Mouse (Mus musculus): ENCODE measurements at regions not wholly inside any gene's neighbourhood (a gene's known extent, or its start where the extent isn't known, plus 50 kb on each side); places are given as distances from the start of the nearest gene placed in this dataset.

DNA sequence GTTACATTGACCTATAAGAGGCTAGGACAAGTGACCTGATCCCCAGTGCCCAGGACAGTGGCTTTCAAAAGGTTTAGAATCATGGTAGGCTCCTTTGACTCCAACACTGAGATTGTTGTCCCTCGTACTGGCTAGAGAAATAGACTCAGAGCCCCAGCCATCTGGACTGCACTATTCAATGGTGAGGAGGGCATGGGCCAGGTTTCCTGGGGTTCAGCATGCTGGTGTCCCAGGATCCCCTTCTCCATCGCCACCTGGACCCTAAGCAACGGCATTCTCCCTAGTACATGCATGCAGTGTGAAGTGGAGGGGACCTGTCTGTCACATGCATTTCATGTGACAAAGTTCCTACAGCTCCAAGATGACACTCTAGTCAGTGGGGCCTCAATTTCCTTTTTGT lies 243.9 kb downstream of the Matn1 start:
- ATAC-seq (replicated peaks in 1 of 2; ENCODE audit: insufficient read depth in 1 of 2, low FRiP score in 2 of 2, low TSS enrichment in 1 of 2, low read depth in 1 of 2, poor library complexity in 2 of 2, severe bottlenecking in 2 of 2), result no peak

DNA sequence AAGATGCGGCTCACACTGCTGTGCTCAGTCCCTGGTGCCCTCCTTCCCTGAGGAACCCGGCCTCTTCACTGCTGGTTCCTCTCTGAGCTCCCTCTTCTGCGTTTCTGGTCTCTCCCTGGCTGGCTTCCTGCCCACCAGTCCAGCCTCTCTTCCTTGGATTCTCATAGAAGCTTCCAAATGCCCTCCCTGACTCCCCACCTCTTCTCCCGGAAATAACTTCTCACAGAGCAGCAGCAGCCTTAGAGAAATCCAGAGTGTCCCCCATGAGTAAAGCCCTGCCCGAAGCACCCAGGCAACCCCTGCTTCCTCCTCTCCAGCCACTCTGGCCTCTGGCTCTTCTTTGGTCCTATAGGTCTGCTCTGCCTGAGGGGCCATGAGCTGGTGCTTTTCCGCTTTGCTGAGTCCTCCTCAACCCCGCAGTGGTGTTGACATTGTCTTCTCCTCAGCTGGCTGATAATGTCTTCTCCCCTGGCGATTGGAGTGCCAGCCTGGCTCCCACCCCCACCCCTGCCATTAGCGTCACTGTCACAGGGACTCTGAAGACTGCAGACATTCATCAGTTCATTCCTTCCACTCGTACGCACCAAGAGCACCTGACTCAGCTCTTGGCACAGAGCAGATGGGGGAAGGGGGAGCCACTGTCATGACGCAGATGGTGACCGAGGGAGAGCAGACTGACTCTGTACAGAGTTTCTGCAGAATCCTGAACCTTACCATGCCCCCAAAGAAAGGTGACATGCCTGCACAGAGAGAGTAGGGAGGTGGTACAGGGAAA lies 247.1 kb downstream of the Matn1 start:
- ATAC-seq (replicated peaks in 1 of 2; ENCODE audit: insufficient read depth in 1 of 2, low FRiP score in 2 of 2, low TSS enrichment in 1 of 2, low read depth in 1 of 2, poor library complexity in 2 of 2, severe bottlenecking in 2 of 2), result no peak

DNA sequence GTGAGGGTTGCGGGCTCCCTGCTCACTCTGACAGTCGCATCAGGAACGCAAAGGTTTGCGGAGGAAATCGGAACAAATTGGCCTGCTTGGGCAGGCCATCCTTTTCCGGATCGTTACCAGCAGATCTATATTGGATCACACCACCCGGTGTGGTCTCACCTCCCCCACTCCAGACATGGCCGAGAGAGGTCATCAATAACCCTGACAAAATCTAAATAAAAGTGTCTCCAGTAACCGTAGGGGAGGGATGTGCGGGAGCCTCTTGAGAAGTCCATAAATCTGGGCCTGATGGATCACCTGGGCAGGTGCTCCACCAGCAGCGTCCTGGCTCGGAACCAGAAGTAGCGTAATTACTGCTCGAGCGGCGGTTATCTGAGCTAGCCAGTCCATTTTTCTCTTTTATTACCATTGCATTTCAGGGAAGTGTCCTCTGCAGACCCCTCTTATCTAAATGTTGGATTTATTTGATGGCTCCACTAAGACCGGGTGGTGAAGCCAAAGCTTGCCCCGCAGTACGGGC lies 249.8 kb downstream of the Matn1 start:
- no peak for ATAC-seq (replicated peaks in 1 of 2; ENCODE audit: insufficient read depth in 1 of 2, low FRiP score in 2 of 2, low TSS enrichment in 1 of 2, low read depth in 1 of 2, poor library complexity in 2 of 2, severe bottlenecking in 2 of 2)

DNA sequence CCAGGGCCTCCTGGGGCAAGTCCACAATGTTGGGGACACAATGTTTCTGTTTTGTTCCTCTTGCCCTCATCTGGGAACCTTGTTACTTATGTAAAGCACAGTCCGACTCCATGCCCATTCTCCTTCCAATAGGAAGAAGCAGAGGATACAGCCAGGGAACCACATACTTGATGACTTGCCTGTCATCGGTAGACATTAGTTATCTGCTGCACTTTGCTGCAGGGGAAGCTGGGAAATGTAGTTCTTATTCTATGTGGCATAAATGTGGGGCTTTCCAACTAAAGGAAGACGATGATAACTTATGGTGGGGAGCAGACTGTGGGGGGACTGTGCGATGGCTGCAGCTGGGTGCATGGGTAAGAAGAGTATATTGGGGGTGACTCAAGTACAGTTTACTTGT lies 252.0 kb downstream of the Matn1 start:
- ATAC-seq (replicated peaks in 1 of 2; ENCODE audit: insufficient read depth in 1 of 2, low FRiP score in 2 of 2, low TSS enrichment in 1 of 2, low read depth in 1 of 2, poor library complexity in 2 of 2, severe bottlenecking in 2 of 2), result no peak

DNA sequence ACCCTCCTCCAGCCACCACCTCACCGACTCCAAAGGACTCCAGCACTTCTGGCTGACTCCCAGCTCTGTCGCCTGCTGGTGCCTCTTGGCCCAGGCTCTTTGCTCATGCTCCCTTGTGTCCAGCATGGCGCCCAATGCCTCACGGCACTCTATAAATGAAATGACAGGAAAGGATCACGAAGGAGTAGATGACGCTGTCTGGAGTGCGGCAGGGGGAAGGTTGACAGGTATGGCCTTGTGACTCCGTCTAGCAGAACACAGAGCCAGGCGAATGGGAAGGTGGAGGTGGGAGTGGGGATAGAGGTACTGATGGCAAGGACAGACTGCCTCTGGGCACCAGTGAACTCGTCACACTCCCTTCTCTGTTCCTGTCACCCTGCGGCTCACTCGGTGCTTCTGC lies 259.5 kb downstream of the Matn1 start:
- no peak for ATAC-seq (replicated peaks in 1 of 2; ENCODE audit: insufficient read depth in 1 of 2, low FRiP score in 2 of 2, low TSS enrichment in 1 of 2, low read depth in 1 of 2, poor library complexity in 2 of 2, severe bottlenecking in 2 of 2)

DNA sequence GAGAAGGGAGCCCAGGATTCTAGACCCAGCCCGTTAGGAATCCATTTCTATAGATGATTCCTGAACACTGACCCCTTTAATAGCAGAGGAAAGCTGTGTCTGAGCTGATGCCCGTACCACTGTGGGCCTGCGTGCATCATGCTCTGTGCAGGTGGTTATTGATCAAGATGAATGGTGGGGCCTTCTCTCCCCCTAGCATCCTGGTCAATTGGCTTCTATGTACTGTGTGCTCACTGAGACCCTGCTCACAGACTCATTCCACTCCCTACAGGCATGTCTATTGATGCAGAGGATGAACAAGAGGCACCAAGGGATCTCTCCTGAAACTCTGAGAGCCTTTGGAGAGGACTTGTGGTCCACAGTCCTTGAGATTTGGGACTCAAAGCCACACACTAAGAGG lies 260.5 kb downstream of the Matn1 start:
- ATAC-seq (replicated peaks in 1 of 2; ENCODE audit: insufficient read depth in 1 of 2, low FRiP score in 2 of 2, low TSS enrichment in 1 of 2, low read depth in 1 of 2, poor library complexity in 2 of 2, severe bottlenecking in 2 of 2), result no peak

DNA sequence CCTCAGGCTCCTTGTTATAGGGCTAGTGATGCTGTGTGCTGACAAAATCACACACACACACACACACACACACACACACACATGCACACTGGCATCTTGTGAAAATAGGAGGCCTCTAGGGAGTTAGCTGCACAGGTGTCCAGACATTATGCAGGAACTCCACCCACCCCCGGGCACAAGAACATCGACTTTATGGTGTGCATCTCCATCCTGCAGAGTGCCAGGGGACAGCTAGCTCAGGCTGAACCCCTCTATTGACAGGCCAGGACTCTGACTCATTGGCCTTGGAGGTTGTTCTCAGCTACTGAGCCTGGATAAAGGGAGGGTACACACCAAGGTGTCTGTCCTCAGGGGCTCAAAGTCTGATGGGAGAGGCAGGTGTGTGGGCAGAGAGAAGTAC lies 260.9 kb downstream of the Matn1 start:
- ATAC-seq (replicated peaks in 1 of 2; ENCODE audit: insufficient read depth in 1 of 2, low FRiP score in 2 of 2, low TSS enrichment in 1 of 2, low read depth in 1 of 2, poor library complexity in 2 of 2, severe bottlenecking in 2 of 2), result no peak

DNA sequence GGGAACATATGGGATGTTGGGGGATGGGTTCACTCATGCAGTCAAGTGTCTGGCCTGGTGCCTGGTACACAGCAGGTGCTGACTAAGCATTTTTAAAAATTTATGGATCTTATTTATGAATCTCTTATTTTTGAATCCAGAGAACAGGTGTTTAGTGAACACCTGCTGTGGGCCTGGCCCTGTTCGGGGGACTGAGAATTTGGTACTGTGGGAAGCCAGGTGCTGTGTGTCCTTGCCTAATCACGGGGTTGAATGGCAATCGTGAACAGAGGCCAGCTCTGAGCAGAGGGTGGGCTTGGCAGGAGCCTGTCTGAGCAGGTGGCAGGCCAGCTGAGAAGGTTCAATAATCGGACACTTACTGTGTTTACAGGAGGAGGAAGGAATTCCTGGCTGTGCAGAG lies 261.5 kb downstream of the Matn1 start:
- ATAC-seq (replicated peaks in 1 of 2; ENCODE audit: insufficient read depth in 1 of 2, low FRiP score in 2 of 2, low TSS enrichment in 1 of 2, low read depth in 1 of 2, poor library complexity in 2 of 2, severe bottlenecking in 2 of 2), result no peak

DNA sequence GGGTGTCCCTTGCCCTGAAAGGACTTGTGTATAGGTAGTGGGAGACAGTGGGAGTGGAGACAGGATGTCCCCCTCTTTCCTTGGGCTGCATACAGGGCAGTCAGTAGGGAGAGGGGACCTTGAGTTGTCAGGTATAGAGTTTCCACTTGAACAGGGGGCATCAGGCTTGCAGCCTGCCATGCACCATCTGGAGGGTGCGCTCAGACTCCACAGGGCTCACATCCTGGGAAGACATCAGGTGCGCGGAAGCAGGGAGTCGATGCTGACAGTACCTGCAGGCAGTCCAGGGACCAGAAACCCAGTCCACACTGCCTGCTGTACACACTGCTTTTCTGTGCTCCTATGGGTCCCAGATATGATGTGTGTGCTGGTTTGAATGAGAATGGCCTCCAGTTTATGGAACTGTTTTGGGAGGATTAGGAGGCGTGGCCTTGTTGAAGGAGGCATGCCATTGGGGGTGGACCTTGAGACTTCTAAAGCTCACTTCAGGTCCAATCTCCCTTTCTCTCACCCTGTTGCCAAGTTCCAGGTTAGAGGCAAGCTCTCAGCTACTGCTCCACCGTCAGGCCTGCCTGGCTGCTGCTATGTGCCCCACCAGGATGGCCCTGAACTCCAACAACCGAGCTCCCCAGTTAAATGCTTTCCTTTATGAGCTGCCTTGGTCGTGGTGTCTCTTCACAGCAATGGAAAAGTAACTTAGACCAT lies 262.1 kb downstream of the Matn1 start:
- no peak for ATAC-seq (replicated peaks in 1 of 2; ENCODE audit: insufficient read depth in 1 of 2, low FRiP score in 2 of 2, low TSS enrichment in 1 of 2, low read depth in 1 of 2, poor library complexity in 2 of 2, severe bottlenecking in 2 of 2)

DNA sequence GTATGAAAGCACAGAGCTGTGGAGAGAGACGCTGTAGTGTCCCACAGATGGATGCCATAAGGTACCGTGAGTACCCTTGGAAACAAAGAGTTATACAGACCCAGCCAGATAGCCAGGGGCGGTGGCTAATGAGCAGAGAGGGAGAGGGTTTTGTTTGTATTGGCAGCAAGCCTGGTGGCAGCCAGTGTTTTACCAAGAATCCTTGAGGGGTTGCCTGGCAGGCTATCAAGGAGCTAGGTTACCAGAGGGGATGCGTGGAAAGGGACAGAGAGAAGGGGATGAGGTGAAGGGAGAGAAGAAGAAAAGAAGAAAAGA lies 262.7 kb downstream of the Matn1 start:
- no peak for ATAC-seq (replicated peaks in 1 of 2; ENCODE audit: insufficient read depth in 1 of 2, low FRiP score in 2 of 2, low TSS enrichment in 1 of 2, low read depth in 1 of 2, poor library complexity in 2 of 2, severe bottlenecking in 2 of 2)

DNA sequence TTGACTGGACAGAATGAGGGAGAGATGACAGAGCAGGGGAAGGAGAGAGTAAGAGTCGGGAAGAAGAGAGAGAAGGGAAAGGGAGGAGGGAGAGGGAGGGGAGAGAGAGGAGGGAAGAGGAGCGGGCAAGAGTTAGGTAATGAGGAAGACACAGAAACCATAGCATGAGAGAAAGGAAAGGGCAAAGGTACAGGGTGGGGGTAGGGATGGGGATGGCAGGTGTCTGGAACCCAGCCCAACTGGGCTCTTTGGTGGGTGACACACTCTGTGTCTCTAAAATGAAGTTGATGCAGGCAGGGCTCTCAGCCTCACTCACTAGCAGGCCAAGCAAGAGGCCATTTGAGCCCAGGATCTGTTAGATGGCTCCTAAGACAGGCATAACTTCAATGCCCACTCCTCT lies 263.1 kb downstream of the Matn1 start:
- no peak for ATAC-seq (replicated peaks in 1 of 2; ENCODE audit: insufficient read depth in 1 of 2, low FRiP score in 2 of 2, low TSS enrichment in 1 of 2, low read depth in 1 of 2, poor library complexity in 2 of 2, severe bottlenecking in 2 of 2)

DNA sequence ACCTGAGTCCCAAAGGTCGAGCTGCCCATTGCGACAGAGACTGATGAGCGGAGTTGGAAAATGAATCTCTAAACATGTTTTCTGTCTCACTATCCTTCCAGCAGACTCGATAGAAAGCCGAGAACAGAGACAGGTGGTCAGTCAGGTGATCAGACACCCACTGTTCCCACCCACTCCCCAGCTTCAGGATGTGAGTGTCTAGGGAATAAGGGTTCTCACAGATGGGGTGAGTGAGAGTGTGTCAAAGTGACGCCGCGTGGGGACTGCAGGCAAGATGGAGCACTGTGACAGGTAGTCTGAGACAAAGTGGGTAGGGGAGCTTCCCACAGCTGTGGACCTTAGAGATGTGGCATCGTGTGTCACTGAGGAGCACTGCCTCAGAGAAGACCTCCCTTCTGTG lies 264.0 kb downstream of the Matn1 start:
- ATAC-seq (replicated peaks in 1 of 2; ENCODE audit: insufficient read depth in 1 of 2, low FRiP score in 2 of 2, low TSS enrichment in 1 of 2, low read depth in 1 of 2, poor library complexity in 2 of 2, severe bottlenecking in 2 of 2), result no peak

DNA sequence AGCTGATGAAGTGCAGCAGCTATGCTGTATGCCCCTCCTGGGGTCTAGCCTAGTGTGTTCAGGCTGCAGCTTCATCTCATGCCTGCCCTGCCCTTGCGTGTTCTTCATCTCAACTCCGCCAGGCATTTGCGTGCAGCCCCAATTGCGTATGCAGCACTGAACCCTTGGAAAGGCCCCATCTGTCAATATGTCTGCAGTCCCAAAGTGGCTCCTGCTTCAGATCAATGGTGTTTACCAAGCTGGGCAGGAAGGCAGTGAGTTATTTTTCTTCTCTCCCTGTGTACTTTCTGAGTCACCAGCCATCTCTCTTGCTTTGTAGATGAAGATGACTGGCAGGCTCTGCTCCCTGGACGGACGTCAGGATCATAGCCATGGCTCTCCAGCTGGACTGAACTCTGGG lies 264.5 kb downstream of the Matn1 start:
- no peak for ATAC-seq (replicated peaks in 1 of 2; ENCODE audit: insufficient read depth in 1 of 2, low FRiP score in 2 of 2, low TSS enrichment in 1 of 2, low read depth in 1 of 2, poor library complexity in 2 of 2, severe bottlenecking in 2 of 2)

DNA sequence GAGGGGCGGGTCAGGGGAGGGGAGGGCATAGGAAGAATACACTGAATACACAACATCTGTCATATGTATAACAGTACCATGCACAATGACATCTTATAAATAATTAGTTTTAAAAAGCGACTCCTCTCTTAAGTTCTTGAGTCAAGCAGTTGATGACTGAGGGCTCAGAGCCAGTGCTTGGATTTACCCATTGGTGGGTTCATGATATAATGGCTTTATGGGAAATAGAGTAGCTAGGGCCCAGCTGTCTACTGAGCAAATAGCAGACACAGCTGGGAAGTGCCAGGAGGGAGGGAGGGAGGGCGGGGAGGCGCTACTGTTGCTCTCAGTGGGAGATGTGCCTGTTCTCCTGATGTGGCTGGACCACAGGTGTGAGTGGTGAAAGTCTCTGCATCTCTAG lies 268.5 kb downstream of the Matn1 start:
- no peak for ATAC-seq (replicated peaks in 1 of 2; ENCODE audit: insufficient read depth in 1 of 2, low FRiP score in 2 of 2, low TSS enrichment in 1 of 2, low read depth in 1 of 2, poor library complexity in 2 of 2, severe bottlenecking in 2 of 2)

DNA sequence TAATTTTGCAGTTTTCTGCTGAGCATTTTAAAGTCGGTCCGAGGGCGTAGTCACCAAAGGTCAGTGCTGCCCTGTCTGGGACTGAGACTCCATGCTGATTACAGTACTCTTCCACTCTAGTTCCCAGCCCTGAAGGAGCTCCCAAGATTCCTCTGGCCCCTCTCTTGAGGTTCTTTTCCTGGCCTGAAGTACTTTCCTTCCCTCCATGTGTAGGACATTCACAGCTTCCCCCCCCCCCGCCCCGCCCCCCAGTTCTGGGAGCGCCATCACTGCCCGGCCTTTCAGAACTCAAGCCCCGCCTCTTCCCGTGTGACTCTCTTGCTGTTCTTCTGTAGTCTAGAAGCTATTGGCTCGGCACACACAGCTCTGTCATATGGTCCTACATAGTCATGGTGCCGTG lies 271.5 kb downstream of the Matn1 start:
- no peak for ATAC-seq (replicated peaks in 1 of 2; ENCODE audit: insufficient read depth in 1 of 2, low FRiP score in 2 of 2, low TSS enrichment in 1 of 2, low read depth in 1 of 2, poor library complexity in 2 of 2, severe bottlenecking in 2 of 2)

DNA sequence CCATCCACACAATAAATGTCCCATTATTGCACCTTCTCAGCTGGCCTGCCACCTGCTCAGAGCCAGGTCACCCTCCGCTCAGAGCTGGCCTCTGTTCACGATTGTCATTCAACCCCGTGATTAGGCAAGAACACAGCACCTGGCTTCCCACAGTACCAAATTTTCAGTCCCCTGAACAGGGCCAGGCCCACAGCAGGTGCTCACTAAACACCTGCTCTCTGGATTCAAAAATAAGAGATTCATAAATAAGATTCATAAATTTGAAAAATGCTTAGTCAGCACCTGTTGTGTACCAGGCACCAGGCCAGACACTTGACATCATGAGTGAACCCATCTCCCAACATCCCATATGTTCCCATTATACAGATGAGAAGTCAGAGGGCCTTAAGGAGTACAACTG lies 272.2 kb downstream of the Matn1 start:
- no peak for ATAC-seq (replicated peaks in 1 of 2; ENCODE audit: insufficient read depth in 1 of 2, low FRiP score in 2 of 2, low TSS enrichment in 1 of 2, low read depth in 1 of 2, poor library complexity in 2 of 2, severe bottlenecking in 2 of 2)

DNA sequence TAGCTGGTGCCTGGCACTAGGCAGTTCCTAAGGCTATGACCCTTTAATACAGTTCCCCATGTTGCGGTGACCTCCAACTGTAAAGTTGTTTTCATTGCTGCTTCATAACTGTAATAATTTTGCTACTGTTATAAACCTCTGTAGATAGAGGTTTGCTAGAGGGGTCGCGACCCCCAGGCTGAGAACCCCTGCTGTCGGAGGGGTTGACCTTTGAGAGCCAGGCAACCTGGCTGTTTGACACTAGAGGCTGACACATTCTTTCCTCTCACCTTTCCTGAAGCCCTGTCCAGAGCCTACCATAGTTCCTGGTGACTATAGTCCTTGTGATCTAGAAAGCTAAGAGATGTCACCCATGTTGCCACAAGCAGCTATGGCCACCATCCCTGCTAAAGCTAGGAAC lies 272.9 kb downstream of the Matn1 start:
- ATAC-seq (replicated peaks in 1 of 2; ENCODE audit: insufficient read depth in 1 of 2, low FRiP score in 2 of 2, low TSS enrichment in 1 of 2, low read depth in 1 of 2, poor library complexity in 2 of 2, severe bottlenecking in 2 of 2), result no peak

DNA sequence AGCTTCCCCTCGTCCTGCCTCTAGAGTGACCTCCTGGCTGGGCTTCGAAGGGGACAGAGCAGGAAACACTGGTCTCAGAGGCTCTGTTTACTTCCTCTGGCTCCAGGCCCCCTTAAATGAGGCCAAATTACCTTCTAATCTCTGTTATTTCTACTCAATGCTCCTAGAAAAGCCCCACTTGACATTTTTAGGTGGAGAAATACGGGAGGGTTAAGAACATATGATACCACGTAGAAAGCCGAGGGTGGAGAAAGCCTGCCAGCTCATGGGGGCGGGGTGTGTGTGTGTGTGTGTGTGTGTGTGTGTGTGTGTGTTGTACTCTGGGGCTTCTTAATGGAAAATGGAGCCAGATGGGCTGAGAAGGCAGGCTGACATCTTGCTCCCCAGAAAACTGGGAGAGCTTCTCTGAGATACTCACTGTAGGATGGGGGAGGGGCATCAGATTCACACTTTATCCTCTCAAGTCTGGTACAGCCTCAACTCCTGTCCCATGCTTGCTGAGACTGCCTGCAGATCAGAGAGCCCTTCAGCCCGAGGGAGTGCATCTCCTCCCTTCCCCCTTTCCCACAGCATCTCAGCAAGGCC lies 273.5 kb downstream of the Matn1 start:
- ATAC-seq (replicated peaks in 1 of 2; ENCODE audit: insufficient read depth in 1 of 2, low FRiP score in 2 of 2, low TSS enrichment in 1 of 2, low read depth in 1 of 2, poor library complexity in 2 of 2, severe bottlenecking in 2 of 2), result no peak

DNA sequence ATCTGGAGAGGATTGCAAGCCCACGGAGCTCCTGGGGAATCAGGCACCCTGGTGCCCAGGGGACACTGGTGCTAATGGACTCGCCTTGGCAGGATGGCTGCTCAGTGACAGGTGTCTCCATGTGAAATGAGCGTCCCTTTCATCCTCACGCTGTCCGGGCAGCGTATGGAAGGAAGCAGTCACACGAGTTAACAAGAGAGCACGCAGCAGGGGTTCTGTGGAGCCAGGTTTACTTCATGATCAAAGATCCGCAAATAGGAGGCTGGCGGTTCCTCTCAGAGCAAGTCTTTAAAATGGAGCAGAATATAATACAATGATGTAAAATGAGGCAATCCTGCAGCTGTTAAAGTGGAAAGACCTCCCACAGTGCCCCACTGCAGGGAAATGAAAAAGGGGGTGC lies 276.8 kb downstream of the Matn1 start:
- no peak for ATAC-seq (replicated peaks in 1 of 2; ENCODE audit: insufficient read depth in 1 of 2, low FRiP score in 2 of 2, low TSS enrichment in 1 of 2, low read depth in 1 of 2, poor library complexity in 2 of 2, severe bottlenecking in 2 of 2)
